Mouse (Mus musculus) CH12.LX (cell line): ENCODE measurements at regions not wholly inside any gene's neighbourhood (a gene's known extent, or its start where the extent isn't known, plus 50 kb on each side); places are given as distances from the start of the nearest gene placed in this dataset.

Experiments used
- DNase-seq: peaks from one replicate; pipeline ENCODE4 v3.0.0-alpha.2; 2013; ENCODE audit errors: extremely low read depth
- H3K27ac ChIP-seq: 2 replicates; pipeline ENCODE4 v1.5.1; 2012; ENCODE audit warnings: low read depth, mild to moderate bottlenecking, control low read depth, moderate library complexity; ENCODE audit not compliant: insufficient read depth
- H3K27me3 ChIP-seq: replicated peaks from 2 replicates; pipeline ENCODE3; 2012; ENCODE audit warnings: inconsistent platforms
- H3K36me3 ChIP-seq, 2 experiments: replicated peaks in 1 of 2; 2 replicates each; pipeline versions ENCODE3 to v1.6.1; 2012; ENCODE audit warnings: inconsistent platforms in 1 of 2, low read length in 1 of 2, mild to moderate bottlenecking in 1 of 2, mixed read lengths in 1 of 2, moderate library complexity in 1 of 2; ENCODE audit not compliant: control insufficient read depth in 1 of 2, insufficient read depth in 1 of 2
- H3K4me1 ChIP-seq, 2 experiments: 2 replicates each; pipeline ENCODE4 v1.6.1; 2012; ENCODE audit warnings: inconsistent platforms in 1 of 2, moderate library complexity in 1 of 2; ENCODE audit not compliant: insufficient read depth in 2 of 2, control insufficient read depth in 1 of 2
- H3K4me2 ChIP-seq: 2 replicates; pipeline ENCODE4 v1.6.1; 2012; ENCODE audit warnings: low read depth, mild to moderate bottlenecking, control low read depth; ENCODE audit not compliant: poor library complexity, insufficient read depth, severe bottlenecking
- H3K4me3 ChIP-seq, 3 experiments: fragments of 150-350 bp in 1 of 3; sonication (generic) in 1 of 3; replicated peaks in 1 of 3; 2 replicates each; pipeline versions ENCODE3 to v1.5.1; 2011 to 2012; ENCODE audit warnings: low read depth in 2 of 3, low read length in 2 of 3, mild to moderate bottlenecking in 2 of 3, moderate library complexity in 2 of 3, control low read depth in 1 of 3, improper control_type of control experiment in 1 of 3, inconsistent platforms in 1 of 3, mixed read lengths in 1 of 3; ENCODE audit not compliant: poor library complexity in 1 of 3
- H3K79me2 ChIP-seq: replicated peaks from 2 replicates; pipeline ENCODE4 v1.6.1; 2012; ENCODE audit warnings: mild to moderate bottlenecking, moderate library complexity; ENCODE audit not compliant: control insufficient read depth, poor library complexity, insufficient read depth, severe bottlenecking; ENCODE audit errors: extremely low read depth
- H3K9ac ChIP-seq: 2 replicates; pipeline ENCODE4 v1.6.1; 2012; ENCODE audit warnings: low read depth, mild to moderate bottlenecking, control low read depth, moderate library complexity; ENCODE audit not compliant: insufficient read depth
- H3K9me3 ChIP-seq: replicated peaks from 2 replicates; pipeline ENCODE3; 2012; ENCODE audit warnings: low read length, inconsistent platforms, mixed read lengths
- BHLHE40 ChIP-seq: IDR thresholded peaks from 2 replicates; pipeline ENCODE4 v1.6.1; 2011; ENCODE audit warnings: mild to moderate bottlenecking, low read depth, low read length, improper control_type of control experiment
- CHD2 ChIP-seq: IDR thresholded peaks from 2 replicates; pipeline ENCODE4 v1.6.1; 2011; ENCODE audit warnings: low read length, improper control_type of control experiment
- CTCF ChIP-seq, 2 experiments: IDR thresholded peaks in 1 of 2; conservative IDR thresholded peaks in 1 of 2; 2 replicates each; pipeline ENCODE4 v1.5.1; 2011 to 2012; ENCODE audit warnings: low read depth in 2 of 2, low read length in 2 of 2, improper control_type of control experiment in 1 of 2, inconsistent platforms in 1 of 2, mild to moderate bottlenecking in 1 of 2, moderate library complexity in 1 of 2
- E2F4 ChIP-seq: IDR thresholded peaks from 2 replicates; pipeline ENCODE4 v1.6.1; 2011; ENCODE audit warnings: low read depth, low read length, improper control_type of control experiment; ENCODE audit not compliant: insufficient replicate concordance
- EP300 ChIP-seq: IDR thresholded peaks from 2 replicates; pipeline ENCODE4 v1.6.1; 2011; ENCODE audit warnings: low read length, improper control_type of control experiment
- ETS1 ChIP-seq: conservative IDR thresholded peaks from 2 replicates; pipeline ENCODE4 v1.6.1; 2012; ENCODE audit warnings: low read depth, mild to moderate bottlenecking, inconsistent platforms, low read length, improper control_type of control experiment, moderate library complexity
- JUN ChIP-seq: IDR thresholded peaks from 2 replicates; pipeline ENCODE4 v1.6.1; 2011; ENCODE audit warnings: low read depth, mild to moderate bottlenecking, low read length, improper control_type of control experiment, moderate library complexity; ENCODE audit not compliant: insufficient read depth
- JUND ChIP-seq: conservative IDR thresholded peaks from 2 replicates; pipeline ENCODE4 v1.6.1; 2011; ENCODE audit warnings: low read depth, low read length, improper control_type of control experiment
- MYC ChIP-seq: IDR thresholded peaks from 2 replicates; pipeline ENCODE4 v1.6.1; 2011; ENCODE audit warnings: low read depth, mild to moderate bottlenecking, improper control_type of control experiment, low read length
- NRF1 ChIP-seq: IDR thresholded peaks from 2 replicates; pipeline ENCODE4 v1.6.1; 2014; ENCODE audit warnings: low read depth, mild to moderate bottlenecking, inconsistent platforms, low read length, improper control_type of control experiment, moderate library complexity
- PAX5 ChIP-seq: IDR thresholded peaks from 2 replicates; pipeline ENCODE4 v1.6.1; 2012; ENCODE audit warnings: low read length, inconsistent platforms, mixed read lengths
- POLR2AphosphoS2 ChIP-seq: IDR thresholded peaks from 2 replicates; pipeline ENCODE4 v1.6.1; 2011; ENCODE audit warnings: low read depth, low read length, improper control_type of control experiment
- RAD21 ChIP-seq: IDR thresholded peaks from 2 replicates; pipeline ENCODE4 v1.6.1; 2011; ENCODE audit warnings: low read depth, mild to moderate bottlenecking, low read length, improper control_type of control experiment, moderate library complexity
- SMC3 ChIP-seq: IDR thresholded peaks from 2 replicates; pipeline ENCODE4 v1.6.1; 2011; ENCODE audit warnings: low read depth, low read length, improper control_type of control experiment
- TBP ChIP-seq: conservative IDR thresholded peaks from 2 replicates; pipeline ENCODE4 v1.6.1; 2011; ENCODE audit warnings: low read depth, low read length, improper control_type of control experiment
- TCF12 ChIP-seq: IDR thresholded peaks from 2 replicates; pipeline ENCODE4 v1.6.1; 2014; ENCODE audit warnings: low read depth, mild to moderate bottlenecking, inconsistent platforms, low read length, improper control_type of control experiment
- USF1 ChIP-seq: IDR thresholded peaks from 2 replicates; pipeline ENCODE4 v1.6.1; 2014; ENCODE audit warnings: low read depth, mild to moderate bottlenecking, inconsistent platforms, low read length, improper control_type of control experiment
- ZKSCAN1 ChIP-seq: IDR thresholded peaks from 2 replicates; pipeline ENCODE4 v1.6.1; 2012; ENCODE audit warnings: low read depth, inconsistent platforms, low read length, improper control_type of control experiment, borderline replicate concordance
- ZMIZ1 ChIP-seq: IDR thresholded peaks from 2 replicates; pipeline ENCODE4 v1.6.1; 2012; ENCODE audit warnings: low read depth, mild to moderate bottlenecking, inconsistent platforms, low read length, improper control_type of control experiment
- ZNF384 ChIP-seq: IDR thresholded peaks from 2 replicates; pipeline ENCODE4 v1.6.1; 2012; ENCODE audit warnings: low read depth, low read length, improper control_type of control experiment, inconsistent platforms
- dilution Hi-C: fragments of 300-500 bp; cut with MboI; formaldehyde crosslinking; loops from 2 replicates; pipeline ENCODE4 v1.14.3; 2020; ENCODE audit warnings: low sequenced_read_pairs; ENCODE audit not compliant: extremely low pct_unique_long_range_greater_than_20kb, extremely low pct_ligation_motif_present
- in situ Hi-C: fragments of 300-500 bp; cut with MboI; formaldehyde crosslinking; loops from 3 replicates; pipeline ENCODE4 v1.14.3; 2019; ENCODE audit warnings: low sequenced_read_pairs, low pct_ligation_motif_present, low pct_unique_long_range_greater_than_20kb, mixed read lengths

DNA sequence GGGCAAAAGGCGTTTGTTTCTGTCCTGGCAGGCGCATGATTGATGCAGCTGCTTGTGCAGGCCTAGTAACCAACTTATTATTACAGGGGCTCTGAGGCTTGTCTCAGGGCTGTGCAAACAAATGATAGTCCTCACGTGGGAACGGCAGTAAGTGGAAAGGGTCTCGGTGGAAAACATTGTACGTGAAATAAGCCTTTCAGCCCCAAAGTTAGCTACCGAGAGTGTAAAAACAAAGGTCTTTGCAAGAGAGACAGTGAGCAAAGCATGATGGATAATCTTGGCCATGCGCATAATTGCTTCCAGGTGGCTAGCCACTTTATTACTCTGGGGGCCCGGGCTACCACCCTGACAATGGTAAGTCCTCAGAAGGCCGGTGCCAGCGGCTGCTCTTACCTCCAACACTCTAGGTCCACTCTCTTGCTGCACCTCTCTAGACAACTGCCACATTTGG lies 315.3 kb upstream of the Prickle1 start:
- H3K9ac ChIP-seq: no peak overlapping the region
- H3K27me3 ChIP-seq: no peaks in the 10 kb centered on the region
- no peaks in the 10 kb centered on the region for H3K4me1 ChIP-seq
- DNase-seq: no peak
- H3K4me2 ChIP-seq: no peak overlapping the region
- no peaks in the 10 kb centered on the region for H3K79me2 ChIP-seq
- dilution Hi-C loops: no loop called here
- in situ Hi-C loops: no loop called here
- no peak overlapping the region for H3K4me3 ChIP-seq
- H3K36me3 ChIP-seq: no peaks in the 10 kb centered on the region
- no peak overlapping the region for H3K27ac ChIP-seq
- no peak for TF ChIP-seq JUND
- TF ChIP-seq TCF12: no peak
- TF ChIP-seq SMC3: no peak
- TF ChIP-seq BHLHE40: no peak
- TF ChIP-seq E2F4: no peak
- no peak for TF ChIP-seq PAX5
- no peak for TF ChIP-seq JUN
- TF ChIP-seq ZNF384: no peak
- no peak for TF ChIP-seq TBP
- TF ChIP-seq USF1: no peak
- TF ChIP-seq EP300: no peak
- TF ChIP-seq RAD21: no peak
- TF ChIP-seq ETS1: no peak
- no peak for TF ChIP-seq POLR2AphosphoS2
- no peak for TF ChIP-seq CTCF (conservative IDR thresholded peaks at IDR 0.05 in 1 of 2, IDR thresholded peaks at IDR 0.05 in 1 of 2; ENCODE audit: low read depth in 2 of 2, low read length in 2 of 2)
- TF ChIP-seq NRF1: no peak
- TF ChIP-seq ZMIZ1: no peak
- TF ChIP-seq CHD2: no peak
- H3K9me3 ChIP-seq: peaks cover 27% of the 10 kb centered on the region

- Histone ChIP-seq H3K9me3 (peaks cover 34% of the 10 kb centered on the region), H3K4me3 (no peak overlapping the region), H3K27me3 (no peaks in the 10 kb centered on the region), H3K4me1 (no peaks in the 10 kb centered on the region), H3K36me3 (no peaks in the 10 kb centered on the region), H3K27ac (no peak overlapping the region), H3K9ac (no peak overlapping the region), H3K4me2 (no peak overlapping the region), H3K79me2 (no peaks in the 10 kb centered on the region)
- in situ Hi-C loops: no loop called here
- dilution Hi-C loops: no loop called here
- DNase-seq: no peak
- TF ChIP-seq ZNF384: peak; percentile 66
- no peak for TF ChIP-seq USF1
- no peak for TF ChIP-seq ZKSCAN1
- no peak for TF ChIP-seq MYC
- TF ChIP-seq JUN: no peak
- TF ChIP-seq, all 38 proteins: peak for 1
These were observed 314.5 kb upstream of the Prickle1 start for GRCm38 (mm10) chr15:93910158-93910557.
